Mouse (Mus musculus) MEL-GATA-1-ER (cell line): ENCODE measurements at regions not wholly inside any gene's neighbourhood (a gene's known extent, or its start where the extent isn't known, plus 50 kb on each side); places are given as distances from the start of the nearest gene placed in this dataset.

Experiments used
- DNase-seq: peaks from one replicate; pipeline ENCODE4 v3.0.0-alpha.2; 2012; ENCODE audit warnings: low read depth; ENCODE audit errors: extremely low read depth

DNA sequence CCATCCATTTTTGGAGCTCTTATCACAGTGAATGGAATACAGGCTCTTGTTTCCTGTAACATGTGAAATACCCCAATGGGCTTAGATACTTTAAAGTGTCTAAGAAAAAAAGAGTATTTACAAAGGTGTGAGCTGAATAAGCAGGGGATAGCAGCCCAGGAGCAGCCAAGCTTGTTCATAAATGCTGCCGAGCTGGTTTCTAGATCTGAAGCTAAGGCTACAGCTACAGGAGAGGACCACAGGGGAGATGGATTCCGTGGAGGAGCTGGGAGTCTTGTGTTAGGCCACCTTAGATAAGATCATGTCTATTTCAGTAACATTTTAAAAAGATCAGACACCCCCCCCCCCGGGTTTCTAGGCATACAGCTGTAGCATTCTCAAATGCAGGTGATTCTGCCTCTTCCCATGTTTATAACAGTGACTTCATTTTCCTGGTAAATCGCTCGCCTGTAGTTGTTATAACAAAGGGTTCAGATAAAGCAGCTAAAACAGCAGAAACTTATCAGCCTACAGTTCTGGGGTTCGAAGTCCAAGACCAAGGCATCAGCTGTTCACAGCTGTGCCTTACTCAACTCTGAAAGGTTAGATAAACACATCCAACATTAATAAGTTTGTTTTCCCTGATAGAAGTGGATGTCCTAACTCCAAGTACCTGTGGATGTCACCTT is 131.9 kb downstream of the Tex36 start:
- no peak for DNase-seq

DNA sequence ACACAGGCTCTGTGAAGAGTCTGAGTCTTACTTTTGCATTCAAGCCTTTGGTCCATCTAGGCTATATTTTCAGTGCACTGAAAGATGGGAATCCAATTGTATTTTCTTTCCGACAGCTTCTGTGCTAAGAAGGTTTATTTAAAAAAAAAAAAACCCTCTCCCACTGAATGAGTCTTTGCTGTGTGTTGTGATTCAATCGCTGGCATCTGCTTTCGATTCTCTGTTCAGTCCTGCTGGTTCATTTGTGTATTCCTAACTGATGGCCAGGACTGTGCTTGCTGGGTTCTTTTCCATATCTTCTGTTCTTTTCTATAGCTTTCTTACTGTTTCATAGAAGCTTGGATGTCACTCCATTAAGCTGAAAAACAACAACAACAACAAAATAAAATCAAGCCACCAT is 132.9 kb downstream of the Tex36 start:
- DNase-seq: no peak

DNA sequence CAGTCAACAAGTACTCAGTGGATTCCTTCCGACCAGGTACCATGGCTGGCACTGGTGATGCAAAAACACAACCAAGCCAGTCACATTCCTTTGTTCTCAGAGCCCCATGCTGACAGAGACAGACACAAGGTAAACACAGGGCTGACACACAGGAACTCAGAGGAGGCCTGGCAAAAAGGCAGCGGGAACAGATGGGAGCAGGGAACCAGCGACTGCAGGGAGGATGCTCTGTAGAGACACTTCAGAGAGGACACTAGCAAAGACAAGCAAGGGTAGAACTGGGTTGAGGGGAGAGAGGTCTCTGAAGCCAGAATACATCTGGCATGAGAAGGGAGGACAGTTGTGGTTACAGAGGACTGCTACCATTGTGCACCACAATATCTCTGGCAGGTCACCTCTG is 133.6 kb downstream of the Tex36 start:
- no peak for DNase-seq

DNA sequence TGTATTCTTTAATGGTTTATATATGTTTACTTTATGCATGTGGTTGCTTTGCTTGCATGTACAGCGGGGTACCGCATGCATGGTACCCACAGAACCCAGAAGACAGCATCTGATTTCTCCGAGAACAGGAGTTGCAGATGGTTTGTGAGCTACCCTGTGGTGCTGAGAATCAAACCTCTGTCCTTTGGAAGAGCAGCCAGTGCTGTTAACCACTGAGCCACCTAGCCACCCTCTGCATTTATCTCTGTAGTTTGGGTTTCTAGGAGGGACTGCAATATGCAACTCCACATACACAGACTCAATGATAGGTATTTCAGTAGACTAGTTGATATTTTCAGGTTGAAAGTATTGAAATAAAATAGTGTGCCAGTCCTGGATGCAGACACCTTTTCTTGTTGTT is 134.4 kb downstream of the Tex36 start:
- DNase-seq: no peak

DNA sequence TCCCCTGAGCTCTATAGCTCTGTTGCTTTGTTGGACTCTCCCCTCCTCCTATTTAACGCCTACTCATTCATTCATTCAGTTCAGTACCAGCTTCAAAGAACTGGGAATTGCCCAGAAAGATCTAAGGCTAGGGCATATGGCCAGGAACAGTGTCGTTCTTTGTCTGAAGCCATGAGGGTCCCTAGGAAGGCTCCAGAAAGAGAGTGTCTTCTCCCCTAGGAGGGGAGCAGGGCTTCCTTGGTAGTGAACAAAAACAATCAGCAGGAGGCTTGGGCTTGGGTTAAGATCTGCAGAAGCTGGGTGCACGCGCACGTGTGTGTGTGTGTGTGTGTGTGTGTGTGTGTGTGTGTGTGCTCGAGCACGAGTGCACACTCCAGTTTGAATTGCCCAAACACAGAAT is 142.7 kb downstream of the Tex36 start:
- no peak for DNase-seq

DNA sequence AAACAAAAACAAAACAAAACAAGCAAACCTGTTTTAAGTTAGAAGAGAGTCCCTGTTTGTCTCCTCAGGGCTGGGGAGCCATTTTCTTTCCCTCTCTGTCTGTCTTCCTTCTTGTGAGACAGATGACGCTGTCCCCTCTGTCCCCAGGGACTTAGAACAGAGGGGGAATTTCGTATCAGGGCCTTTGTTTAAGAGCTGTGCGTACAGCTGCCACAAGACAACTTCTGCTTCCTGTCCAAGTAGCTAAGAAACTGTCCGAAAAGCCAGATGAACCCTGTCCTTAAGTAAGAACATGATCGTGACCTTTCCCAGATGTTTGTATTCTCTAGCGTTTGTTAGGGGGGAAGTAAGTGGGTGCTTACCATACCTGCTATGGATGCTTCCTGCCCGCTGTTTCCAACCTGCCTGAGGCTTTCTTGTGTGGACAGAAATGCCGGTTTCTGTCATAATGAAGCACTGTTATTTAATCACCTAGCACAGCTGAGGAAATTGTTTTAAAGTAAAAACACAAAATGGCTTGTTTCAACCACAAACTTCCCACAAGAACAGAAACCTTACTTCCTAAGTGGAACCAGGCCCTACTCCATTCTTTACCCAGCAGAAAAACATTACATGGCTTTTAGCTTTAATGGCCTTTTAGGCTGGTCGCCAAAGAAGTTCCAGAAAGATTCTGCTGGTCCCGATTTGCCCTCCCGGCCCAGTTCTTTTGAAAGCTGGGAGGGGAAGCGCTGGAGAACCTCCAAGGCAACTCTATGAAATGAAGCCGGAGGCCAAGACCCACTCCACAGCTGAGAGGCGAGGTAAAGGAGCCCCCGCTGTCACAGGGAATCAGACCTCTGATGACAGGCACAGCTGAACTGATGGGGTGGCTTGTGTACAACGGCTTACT is 144.3 kb downstream of the Tex36 start:
- DNase-seq: no peak

DNA sequence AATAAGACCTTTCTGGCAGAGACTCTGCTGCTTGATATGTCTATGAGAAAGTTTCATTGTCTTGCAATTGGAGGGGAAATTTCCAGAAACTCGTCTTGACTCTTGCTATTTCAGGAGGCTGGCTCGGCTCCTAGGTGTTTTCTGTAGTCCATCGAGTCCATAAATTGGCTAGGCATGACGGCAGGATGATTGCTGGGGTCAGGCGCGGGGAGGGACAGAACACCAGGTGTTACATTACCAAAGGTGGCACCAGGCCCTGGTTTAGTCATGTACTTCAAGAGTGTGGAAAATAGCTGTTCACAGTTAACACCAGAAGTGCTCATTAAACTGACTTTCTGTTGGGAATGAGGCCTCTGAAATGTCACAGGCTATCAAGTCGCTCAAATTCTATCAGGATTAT is 151.7 kb downstream of the Tex36 start:
- DNase-seq: no peak

DNA sequence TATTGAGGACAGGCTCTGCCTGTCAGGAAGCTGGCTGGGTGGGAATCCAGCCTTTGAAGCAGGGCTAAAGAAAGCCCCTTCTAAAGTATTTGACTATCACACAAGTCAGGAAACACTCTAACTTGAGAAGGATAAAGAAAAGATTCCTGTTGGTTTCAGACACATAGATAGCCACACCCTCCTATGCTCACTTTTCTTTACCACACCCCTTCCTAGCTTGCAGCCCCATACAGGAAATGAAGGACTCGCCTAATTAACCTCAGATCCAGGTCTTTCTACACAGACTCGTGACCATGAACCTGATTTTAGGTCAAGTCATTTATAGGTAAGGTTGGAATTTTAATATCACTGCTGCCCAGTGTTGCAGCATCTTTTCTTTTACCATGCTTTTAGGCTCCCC is 154.9 kb downstream of the Tex36 start:
- DNase-seq: no peak

DNA sequence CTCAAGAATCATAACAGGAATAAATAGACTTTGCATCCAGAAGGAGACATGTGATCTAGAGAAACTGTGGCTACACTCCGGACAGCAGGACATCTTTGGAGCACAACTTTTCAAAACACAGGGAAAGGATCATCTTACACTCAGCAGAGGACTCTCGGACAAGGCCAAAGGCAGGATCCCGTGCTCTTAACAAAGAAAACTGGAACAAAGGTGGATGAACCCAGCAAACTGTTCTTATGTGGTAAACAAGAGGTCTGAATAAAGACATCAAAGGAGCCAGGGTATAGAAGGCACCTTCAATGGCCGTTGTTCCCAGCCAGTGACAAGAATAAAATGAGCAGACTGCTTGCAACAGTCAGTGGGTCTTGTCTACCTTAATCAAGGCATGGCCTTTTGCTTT is 160.3 kb downstream of the Tex36 start:
- no peak for DNase-seq

DNA sequence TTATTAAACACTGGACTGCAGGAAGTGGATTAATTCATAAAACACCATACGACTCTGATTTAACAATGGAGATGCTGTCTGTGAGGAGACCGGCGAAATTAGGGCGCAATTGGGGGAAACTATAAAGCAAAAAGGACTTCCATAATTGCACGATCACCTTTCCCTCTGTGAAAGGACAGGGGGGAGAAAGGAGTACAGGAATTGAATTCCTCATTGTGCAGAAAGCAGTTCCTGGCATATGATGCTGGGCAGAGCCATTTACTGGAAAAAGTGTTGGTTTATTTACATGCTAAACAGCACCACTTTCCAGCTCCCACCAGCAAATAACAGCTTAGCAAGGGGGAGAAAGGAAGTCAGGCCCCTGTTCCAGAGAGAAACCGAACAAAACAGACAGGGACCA is 160.8 kb downstream of the Tex36 start:
- DNase-seq: no peak

DNA sequence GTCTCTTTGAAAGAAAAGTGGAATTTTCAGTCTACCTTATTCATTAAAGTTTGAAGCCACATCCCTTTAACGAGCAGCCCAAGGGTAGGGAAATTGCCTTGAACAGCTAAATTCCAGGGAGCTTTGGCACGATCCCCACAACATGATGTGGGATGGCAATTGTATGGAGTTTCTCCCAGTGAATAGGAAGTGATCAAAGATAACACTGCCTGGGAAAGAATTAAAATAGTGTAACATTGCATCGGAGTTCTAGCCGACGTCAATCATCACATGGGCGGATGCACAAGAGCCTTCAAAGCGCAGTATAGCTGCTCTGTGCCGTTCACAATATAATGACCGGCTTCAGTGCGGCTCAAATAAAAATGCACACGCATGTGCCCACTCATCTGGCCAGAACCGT is 161.2 kb downstream of the Tex36 start:
- DNase-seq: no peak

DNA sequence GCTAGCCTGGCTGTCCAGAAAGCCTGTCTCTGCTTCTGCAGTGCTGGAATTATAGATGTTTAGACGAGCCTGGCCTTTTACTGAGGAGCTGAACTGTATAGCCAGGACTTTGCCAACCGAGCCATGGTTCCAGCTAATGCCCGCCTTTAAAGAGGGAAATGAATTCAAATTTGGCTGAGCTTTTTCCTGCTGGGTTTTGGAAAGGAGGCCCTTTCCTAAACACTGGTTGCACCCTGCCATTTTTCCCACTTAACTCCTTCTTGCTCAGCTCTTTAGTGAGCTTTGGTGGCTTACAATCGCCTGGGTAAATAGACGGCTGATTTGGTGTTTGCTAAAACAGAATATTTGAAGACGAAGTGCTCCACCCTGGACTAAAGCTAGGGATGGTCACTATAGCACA is 161.9 kb downstream of the Tex36 start:
- no peak for DNase-seq

DNA sequence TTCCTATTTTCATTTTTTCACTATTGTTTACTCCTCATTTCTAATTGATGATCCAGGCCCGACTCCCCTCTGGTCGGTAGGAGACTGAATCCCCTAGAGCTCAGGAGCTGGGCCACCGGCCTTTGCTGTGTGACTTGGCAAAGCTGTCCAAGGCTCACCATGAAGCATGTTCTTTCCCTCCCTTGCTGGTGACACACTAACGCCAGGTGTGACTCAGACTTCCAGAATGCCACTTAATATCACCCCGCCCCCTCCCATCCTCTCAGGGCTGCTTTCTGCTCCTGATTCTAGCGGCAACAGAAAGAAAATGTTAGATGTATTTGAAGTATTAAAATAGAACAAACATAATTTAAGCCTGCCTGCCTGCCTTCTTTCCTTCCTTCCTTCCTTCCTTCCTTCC is 163.3 kb downstream of the Tex36 start:
- DNase-seq: no peak

DNA sequence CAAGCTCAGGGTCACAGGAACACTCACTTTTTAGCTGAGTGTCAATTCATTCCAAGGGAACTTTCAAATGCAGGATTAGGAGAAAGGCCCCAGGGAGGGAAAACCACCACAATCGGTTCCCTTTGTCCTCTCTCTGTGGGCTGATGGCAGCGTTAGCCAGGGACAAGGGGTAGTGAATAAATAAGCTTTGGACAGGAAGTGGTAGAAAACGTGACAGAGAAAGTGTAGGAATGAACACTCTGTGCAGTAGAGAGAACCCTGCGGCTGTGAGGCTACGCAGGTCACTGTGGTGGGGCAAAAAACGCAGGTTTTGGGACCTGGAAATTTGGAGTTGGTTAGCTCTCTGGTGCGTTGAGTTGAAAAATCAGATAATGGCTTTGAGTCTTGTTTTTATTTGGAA is 164.1 kb downstream of the Tex36 start:
- no peak for DNase-seq

DNA sequence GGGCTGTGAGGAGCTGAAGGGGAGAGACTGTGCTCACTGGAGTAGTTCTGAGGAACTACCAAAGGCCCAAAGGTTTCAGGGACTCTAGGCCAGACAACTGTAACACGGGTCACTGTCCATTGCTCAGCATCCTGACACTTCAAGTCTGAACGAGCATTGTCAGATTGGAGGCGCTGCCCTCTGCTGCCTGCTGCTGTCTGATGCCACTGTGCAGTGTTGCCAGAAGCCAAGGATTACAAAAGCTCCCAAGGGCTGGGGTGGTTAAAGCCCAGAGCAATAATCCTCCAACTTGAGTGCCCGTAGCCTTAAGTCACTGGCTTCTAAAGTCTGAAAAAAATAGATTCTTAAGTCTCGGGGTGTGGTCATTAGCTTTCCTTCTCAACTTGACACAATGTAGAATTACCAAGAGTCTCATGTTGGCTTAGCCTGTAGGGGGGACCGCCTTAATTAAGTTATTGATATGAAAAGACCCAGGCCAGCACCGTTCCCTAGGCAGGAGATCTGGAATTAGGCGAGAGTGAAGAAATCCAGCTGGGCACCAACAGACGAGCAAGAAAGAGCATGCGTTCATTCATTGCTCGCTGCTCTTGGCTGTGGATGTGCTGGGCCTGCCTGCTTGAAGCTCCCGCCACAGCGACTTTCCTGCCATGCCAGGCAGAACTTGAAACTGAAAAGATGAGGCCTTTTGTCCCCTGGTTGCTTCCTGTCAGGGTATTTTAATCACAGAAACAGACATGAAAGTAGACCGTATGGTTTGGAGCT is 166.2 kb downstream of the Tex36 start:
- no peak for DNase-seq

DNA sequence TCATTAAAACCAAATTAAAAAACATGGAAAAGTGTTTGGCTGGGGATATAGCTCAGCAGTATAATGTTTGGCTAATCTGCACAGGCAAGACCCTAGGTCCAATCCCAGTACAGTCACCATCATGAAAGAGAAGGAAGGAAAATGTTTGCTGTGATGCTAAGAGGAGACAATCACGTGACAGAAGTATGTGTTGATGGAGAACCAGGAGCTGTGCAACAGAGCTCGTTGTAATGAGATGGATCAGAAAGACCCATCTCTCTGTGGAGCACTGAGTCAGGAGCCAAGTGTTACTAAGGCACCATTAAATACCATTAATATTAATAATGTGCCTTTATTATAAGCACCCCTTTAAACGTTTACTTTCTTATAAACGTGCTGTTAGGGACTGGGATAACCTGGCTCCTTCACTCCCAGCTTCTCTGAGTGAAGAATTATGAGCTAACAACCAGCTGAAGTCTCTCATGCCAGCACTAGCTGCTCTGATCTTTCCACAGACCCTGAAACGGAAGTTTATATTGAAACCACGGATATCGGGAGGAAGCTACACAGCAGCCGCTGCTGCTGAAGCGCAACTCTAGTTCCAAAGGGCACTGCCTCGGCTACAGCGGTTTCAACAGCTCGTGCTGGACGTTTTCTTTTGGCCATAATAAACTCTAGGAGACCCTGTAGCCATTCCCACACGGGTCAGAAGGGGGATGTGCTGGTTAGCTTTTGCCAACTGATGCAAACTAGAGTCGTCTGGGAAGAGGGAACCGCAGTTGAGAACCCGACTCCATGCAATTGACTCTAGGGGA is 167.7 kb downstream of the Tex36 start:
- no peak for DNase-seq

DNA sequence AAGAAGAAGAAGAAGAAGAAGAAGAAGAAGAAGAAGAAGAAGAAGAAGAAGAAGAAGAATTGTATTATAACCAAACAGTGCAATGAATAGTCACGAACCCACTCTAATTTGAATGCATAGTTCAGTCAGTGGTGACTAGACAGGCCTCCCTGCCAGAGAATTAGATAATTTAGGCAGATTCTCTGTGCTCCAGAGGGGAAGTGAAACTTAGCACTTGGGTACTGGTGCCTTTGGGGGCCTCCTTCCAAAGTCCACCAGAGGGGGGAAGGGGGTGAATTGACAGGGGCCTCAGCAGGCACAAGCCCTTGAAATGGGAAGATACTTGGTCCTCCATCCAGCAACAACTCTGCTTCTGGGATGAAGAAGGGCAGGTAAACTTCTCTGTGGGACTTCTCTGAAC is 169.6 kb downstream of the Tex36 start:
- no peak for DNase-seq

DNA sequence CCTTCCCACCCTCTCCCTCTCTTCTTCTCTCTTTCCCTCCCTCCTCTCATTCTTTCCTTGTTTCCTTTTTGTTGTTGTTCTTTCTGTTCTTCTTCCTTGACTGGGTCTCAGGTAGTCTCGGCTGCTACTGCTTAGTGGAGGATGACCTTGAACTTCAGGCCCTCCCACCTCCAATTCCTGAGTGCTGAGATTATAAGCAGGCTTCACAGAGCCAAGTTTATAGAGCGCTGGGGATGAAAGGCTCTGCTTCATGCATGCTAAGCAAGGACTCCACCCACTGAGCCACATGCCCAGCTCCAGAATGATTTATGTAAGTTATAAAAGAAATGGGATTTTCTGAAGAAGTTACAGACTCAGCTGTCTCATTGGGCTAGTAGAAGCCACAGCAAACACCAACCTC is 199.9 kb downstream of the Tex36 start:
- no peak for DNase-seq

DNA sequence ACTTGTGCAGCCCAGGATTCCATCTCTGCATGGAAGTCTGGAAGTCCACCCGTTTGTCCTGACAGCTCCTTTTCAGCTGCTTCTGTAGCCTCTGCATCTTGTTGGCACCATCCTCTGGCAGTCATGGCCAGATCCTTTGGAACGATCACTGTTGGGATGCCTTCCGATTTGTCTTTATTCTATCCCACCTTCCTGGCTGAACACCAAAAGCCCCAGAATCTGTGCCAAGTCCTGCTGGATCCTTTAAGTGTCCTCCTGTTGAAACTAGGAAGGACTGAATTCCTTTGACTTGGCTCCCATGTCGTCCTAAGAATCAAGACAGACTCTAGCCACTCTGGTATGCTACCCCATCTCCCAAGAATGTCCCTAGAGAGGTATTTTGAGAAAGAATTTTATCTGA is 201.3 kb downstream of the Tex36 start:
- no peak for DNase-seq

DNA sequence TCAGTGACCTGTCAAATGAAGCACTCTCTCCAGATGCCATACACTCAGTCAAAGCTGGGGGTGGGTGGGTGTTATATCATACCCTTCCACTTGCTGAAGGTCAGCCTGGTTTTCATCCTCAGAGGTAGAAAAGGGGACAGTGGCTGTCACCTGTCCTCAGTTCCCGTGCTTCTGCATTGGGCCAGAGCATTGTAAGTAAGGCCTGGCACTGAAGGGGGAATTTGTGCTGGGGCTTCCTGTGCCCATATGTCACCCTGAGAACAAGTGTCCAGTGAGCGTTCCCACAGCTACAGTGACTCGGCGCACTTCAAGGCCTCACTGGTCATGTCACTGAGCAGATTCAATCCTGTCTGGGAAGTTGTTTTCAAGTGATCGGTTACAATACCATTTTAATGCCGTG is 213.2 kb downstream of the Tex36 start:
- no peak for DNase-seq

DNA sequence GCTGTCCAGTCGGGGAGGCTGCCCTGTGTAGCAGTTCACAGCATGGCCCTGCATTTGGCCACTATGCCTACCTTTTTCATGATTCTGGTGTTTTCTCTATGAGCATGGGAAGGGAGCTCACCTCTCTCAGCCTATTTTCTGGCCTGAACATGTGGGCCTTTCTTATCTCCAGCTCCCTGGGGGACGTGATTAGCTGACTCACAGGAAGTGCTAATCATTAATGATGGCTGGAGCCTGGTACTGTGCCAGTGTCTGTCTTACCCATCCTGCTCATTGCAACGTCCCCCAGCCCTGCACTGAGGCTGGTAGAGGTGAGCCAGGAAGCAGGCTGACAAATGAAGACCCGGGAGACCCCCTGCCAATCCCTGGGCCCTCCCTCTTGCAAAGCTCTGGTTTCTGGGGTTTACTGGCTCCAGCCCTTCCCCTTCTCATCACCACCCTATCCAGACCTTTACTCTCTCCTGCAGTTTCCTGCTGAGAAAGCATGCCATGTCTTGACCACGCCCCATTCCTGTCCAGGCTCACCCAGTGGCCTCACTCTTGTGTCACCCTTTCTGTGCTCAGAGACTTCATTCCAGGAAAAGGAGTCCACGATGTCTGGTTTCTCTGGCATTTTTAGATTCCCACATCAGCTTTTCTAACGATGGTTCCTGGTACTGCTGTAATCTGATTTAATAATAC is 219.8 kb downstream of the Tex36 start:
- no peak for DNase-seq
